Mouse (Mus musculus): ENCODE data around the gene Olfr1386.
"Not testable (repeated sequence)": the region's sequence is repeated elsewhere in the genome, so short reads cannot be mapped to it uniquely, and the experiment has no call there.

Olfr1386 gene

GRCm38 (mm10) chr11:49464746-49465145, at the start of gene Olfr1386:
Gene Olfr1386, plus strand, starts transcription at chr11:49465046.
- not testable (repeated sequence) for DNase-seq

GRCm38 (mm10) chr11:49422767-49423166, 42.1 kb upstream of the Olfr1386 start, which contains the start of gene Olfr1389:
Gene Olfr1389, plus strand, starts transcription at chr11:49423067.
- DNase-seq: no peak

GRCm38 (mm10) chr11:49425257-49425927, 39.5 kb upstream of the Olfr1386 start:
- DNase-seq: no peak

- DNase-seq: peak in 1 of 2 experiments; percentile 7
Observed at GRCm38 (mm10) chr11:49429641-49430040, 35.2 kb upstream of the Olfr1386 start.

- DNase-seq: peak in 1 of 2 experiments; percentile 2
Observed at GRCm38 (mm10) chr11:49436411-49436810, 28.4 kb upstream of the Olfr1386 start, which contains the start of gene Olfr1388. Gene Olfr1388, plus strand, starts transcription at chr11:49436624.

- no peak for DNase-seq
Observed at GRCm38 (mm10) chr11:49455043-49455442, 9.8 kb upstream of the Olfr1386 start, which contains the start of gene Olfr1387. Gene Olfr1387, plus strand, starts transcription at chr11:49455343.

GRCm38 (mm10) chr11:49485973-49486372, 21.1 kb downstream of the Olfr1386 start:
- DNase-seq: no peak

- not testable (repeated sequence) for DNase-seq
Observed at GRCm38 (mm10) chr11:49488770-49489169, 23.9 kb downstream of the Olfr1386 start, which contains the start of gene Olfr1385. Gene Olfr1385, plus strand, starts transcription at chr11:49489070.

- no peak for DNase-seq
Observed at GRCm38 (mm10) chr11:49518086-49518485, 53.2 kb downstream of the Olfr1386 start.

- DNase-seq: no peak
Observed at GRCm38 (mm10) chr11:49519348-49519747, 54.5 kb downstream of the Olfr1386 start, which contains the start of gene Olfr1383. Gene Olfr1383, plus strand, starts transcription at chr11:49519648.

Data from cerebellum, postnatal 25 days (tissue).